Mouse (Mus musculus) midbrain, embryonic 10.5 days (tissue): Measurements from ENCODE around the gene Slc39a1. TPM values are rescaled to one million over a fixed set of nuclear protein-coding genes. Genes with fewer than 3 reads are reported as not detected.

Experiments
- DNase-seq: peaks from one replicate; pipeline ENCODE4 v3.0.0-alpha.2; 2017; ENCODE audit warnings: low spot score
- H3K27ac ChIP-seq: fragments of 300-500 bp; sonication (generic); replicated peaks from 2 replicates; pipeline ENCODE4 v1.5.1; 2016; ENCODE audit warnings: mild to moderate bottlenecking
- H3K27me3 ChIP-seq: fragments of 300-500 bp; sonication (generic); 2 replicates; pipeline ENCODE4 v1.6.1; 2016; ENCODE audit warnings: low read depth, mild to moderate bottlenecking; ENCODE audit not compliant: poor library complexity, severe bottlenecking
- H3K36me3 ChIP-seq: fragments of 300-500 bp; sonication (generic); 2 replicates; pipeline ENCODE4 v1.6.1; 2016; ENCODE audit warnings: mild to moderate bottlenecking, moderate library complexity
- H3K4me1 ChIP-seq: fragments of 300-500 bp; sonication (generic); 2 replicates; pipeline ENCODE4 v1.6.1; 2016
- H3K4me3 ChIP-seq: fragments of 300-500 bp; sonication (generic); 2 replicates; pipeline ENCODE4 v1.5.1; 2016; ENCODE audit warnings: mild to moderate bottlenecking, moderate library complexity
- H3K9me3 ChIP-seq: fragments of 300-500 bp; sonication (generic); replicated peaks from 2 replicates; pipeline ENCODE4 v1.6.1; 2016; ENCODE audit warnings: mild to moderate bottlenecking
- WGBS: fragments of 180-500 bp; shearing (Covaris S2); methylation state at CpG from one replicate; pipeline ENCODE4 v1.1.7; 2016; 5-methylcytosine and 5-hydroxymethylcytosine counted together
- polyA plus RNA-seq: library from polyadenylated mRNA; unstranded; fragments of >200 nt; fragmentation: Nextera tagmentation; extraction: Ambion mirVana; gene quantifications from 2 replicates; pipeline ENCODE4 v1.2.1, GENCODE M21; 2016

Slc39a1 gene
- polyA plus RNA-seq, 1 experiment from 2014 or later: 69.6 TPM

GRCm38 (mm10) chr3:90220088-90220487, 27.9 kb upstream of the Slc39a1 start:
- DNase-seq: peak; percentile 53

GRCm38 (mm10) chr3:90220531-90220951, 27.4 kb upstream of the Slc39a1 start:
- DNase-seq: peak; percentile 80
- Histone ChIP-seq H3K9me3 (no peaks in the 10 kb centered on the region), H3K36me3 (peaks cover 25% of the 10 kb centered on the region), H3K4me1 (peaks cover 29% of the 10 kb centered on the region), H3K4me3 (peak overlapping the region; percentile 63), H3K27ac (peak overlapping the region; percentile 87), H3K27me3 (no peaks in the 10 kb centered on the region)
- WGBS: 0% methylated on average over 20 of the region's 20 CpGs

More at GRCm38 (mm10) chr3:90220088-90220487, 27.9 kb upstream of the Slc39a1 start:
- Histone ChIP-seq H3K27ac (peak overlapping the region; percentile 87), H3K27me3 (no peaks in the 10 kb centered on the region), H3K4me3 (peak overlapping the region; percentile 63), H3K9me3 (no peaks in the 10 kb centered on the region), H3K4me1 (peaks cover 29% of the 10 kb centered on the region), H3K36me3 (peaks cover 21% of the 10 kb centered on the region)
- 19% methylated on average over 6 of the region's 6 CpGs for WGBS

GRCm38 (mm10) chr3:90221123-90221522, 26.8 kb upstream of the Slc39a1 start:
- Histone ChIP-seq H3K4me1 (peaks cover 29% of the 10 kb centered on the region), H3K4me3 (peak overlapping the region; percentile 63), H3K36me3 (peaks cover 31% of the 10 kb centered on the region), H3K27me3 (no peaks in the 10 kb centered on the region), H3K9me3 (no peaks in the 10 kb centered on the region), H3K27ac (peak overlapping the region; percentile 87)
- 29% methylated on average over 5 of the region's 5 CpGs for WGBS
- DNase-seq: no peak

- H3K4me1 ChIP-seq: peaks cover 29% of the 10 kb centered on the region
- H3K9me3 ChIP-seq: no peaks in the 10 kb centered on the region
- H3K36me3 ChIP-seq: peaks cover 33% of the 10 kb centered on the region
- DNase-seq: no peak
- H3K4me3 ChIP-seq: no peak overlapping the region
- WGBS: 94% methylated on average over 4 of the region's 4 CpGs
- no peak overlapping the region for H3K27ac ChIP-seq
- no peaks in the 10 kb centered on the region for H3K27me3 ChIP-seq
These were observed 25.5 kb upstream of the Slc39a1 start for GRCm38 (mm10) chr3:90222455-90222854.

GRCm38 (mm10) chr3:90222941-90223340, 25.0 kb upstream of the Slc39a1 start:
- peaks cover 33% of the 10 kb centered on the region for H3K36me3 ChIP-seq
- peaks cover 29% of the 10 kb centered on the region for H3K4me1 ChIP-seq
- no peaks in the 10 kb centered on the region for H3K27me3 ChIP-seq
- no peak for DNase-seq
- H3K9me3 ChIP-seq: no peaks in the 10 kb centered on the region
- no peak overlapping the region for H3K4me3 ChIP-seq
- H3K27ac ChIP-seq: no peak overlapping the region
- WGBS: 84% methylated on average over 3 of the region's 3 CpGs

- no peak for DNase-seq
- no peak overlapping the region for H3K27ac ChIP-seq
- H3K4me3 ChIP-seq: no peak overlapping the region
- H3K27me3 ChIP-seq: no peaks in the 10 kb centered on the region
- WGBS: 85% methylated on average over 10 of the region's 10 CpGs
- no peaks in the 10 kb centered on the region for H3K9me3 ChIP-seq
- H3K36me3 ChIP-seq: peaks cover 33% of the 10 kb centered on the region
- H3K4me1 ChIP-seq: peaks cover 29% of the 10 kb centered on the region
These were observed 23.6 kb upstream of the Slc39a1 start for GRCm38 (mm10) chr3:90224331-90224730.

- Histone ChIP-seq H3K9me3 (no peaks in the 10 kb centered on the region), H3K4me1 (peaks cover 21% of the 10 kb centered on the region), H3K36me3 (peaks cover 35% of the 10 kb centered on the region), H3K27ac (peak overlapping the region; percentile 90), H3K27me3 (no peaks in the 10 kb centered on the region), H3K4me3 (peak overlapping the region; percentile 70)
- WGBS: 18% methylated on average over 8 of the region's 8 CpGs
- DNase-seq: no peak
These were observed 16.9 kb upstream of the Slc39a1 start for GRCm38 (mm10) chr3:90231075-90231474.

- Histone ChIP-seq H3K36me3 (peaks cover 39% of the 10 kb centered on the region), H3K9me3 (no peaks in the 10 kb centered on the region), H3K27ac (peak within 1 kb of the TSS; percentile 90), H3K27me3 (no peaks in the 10 kb centered on the region), H3K4me1 (peaks cover 21% of the 10 kb centered on the region), H3K4me3 (peak within 1 kb of the TSS; percentile 70)
- peak; percentile 94 for DNase-seq
- 1% methylated on average over 61 of the region's 61 CpGs for WGBS
These were observed 16.3 kb upstream of the Slc39a1 start, which contains the start of gene Jtb for GRCm38 (mm10) chr3:90231507-90232333. Gene Jtb (plus strand): TSS chr3:90231597.

- Histone ChIP-seq H3K27me3 (no peaks in the 10 kb centered on the region), H3K27ac (no peak overlapping the region), H3K4me1 (peaks cover 17% of the 10 kb centered on the region), H3K9me3 (no peaks in the 10 kb centered on the region), H3K4me3 (no peak overlapping the region), H3K36me3 (0 out of 2 replicates have a peak, but pooled peaks cover 9% of the 10 kb centered on the region)
- 90% methylated on average over 2 of the region's 2 CpGs for WGBS
- DNase-seq: no peak
These were observed 6.7 kb upstream of the Slc39a1 start for GRCm38 (mm10) chr3:90241251-90241650.

GRCm38 (mm10) chr3:90241669-90242358, 6.2 kb upstream of the Slc39a1 start:
- H3K4me1 ChIP-seq: peaks cover 17% of the 10 kb centered on the region
- no peak overlapping the region for H3K4me3 ChIP-seq
- no peak overlapping the region for H3K27ac ChIP-seq
- no peaks in the 10 kb centered on the region for H3K27me3 ChIP-seq
- no peaks in the 10 kb centered on the region for H3K9me3 ChIP-seq
- no peak for DNase-seq
- 82% methylated on average over 10 of the region's 10 CpGs for WGBS
- H3K36me3 ChIP-seq: 0 out of 2 replicates have a peak, but pooled peaks cover 4% of the 10 kb centered on the region

GRCm38 (mm10) chr3:90242984-90243775, 4.8 kb upstream of the Slc39a1 start, which contains the start of gene Creb3l4:
Gene Creb3l4 (minus strand): TSS chr3:90243512.
- Histone ChIP-seq H3K27me3 (no peaks in the 10 kb centered on the region), H3K27ac (peak within 1 kb of the TSS; percentile 83), H3K4me1 (peaks cover 23% of the 10 kb centered on the region), H3K4me3 (peak within 1 kb of the TSS; percentile 55), H3K36me3 (no peaks in the 10 kb centered on the region), H3K9me3 (no peaks in the 10 kb centered on the region)
- WGBS: 2% methylated on average over 19 of the region's 19 CpGs
- DNase-seq: peak; percentile 79

- no peaks in the 10 kb centered on the region for H3K27me3 ChIP-seq
- H3K36me3 ChIP-seq: peaks cover 12% of the 10 kb centered on the region
- WGBS: 79% methylated on average over 2 of the region's 2 CpGs
- peaks cover 37% of the 10 kb centered on the region for H3K4me1 ChIP-seq
- H3K4me3 ChIP-seq: no peak overlapping the region
- no peak overlapping the region for H3K27ac ChIP-seq
- no peak for DNase-seq
- H3K9me3 ChIP-seq: no peaks in the 10 kb centered on the region
These were observed 2.6 kb upstream of the Slc39a1 start for GRCm38 (mm10) chr3:90245406-90245805.
